Mouse (Mus musculus) megakaryocyte, embryonic 14.5 days (primary cell): ENCODE data around the gene Rad51b. TPM values are rescaled to one million over a fixed set of nuclear protein-coding genes. Genes with fewer than 3 reads are reported as not detected.

Experiments
- H3K27me3 ChIP-seq: replicated peaks from 2 replicates; pipeline ENCODE3; 2012; ENCODE audit warnings: inconsistent platforms
- H3K36me3 ChIP-seq: replicated peaks from 2 replicates; pipeline ENCODE3; 2012; ENCODE audit warnings: low read length, inconsistent platforms, mixed read lengths
- H3K4me1 ChIP-seq: 2 replicates; pipeline ENCODE4 v1.6.1; 2012; ENCODE audit warnings: inconsistent platforms
- H3K4me3 ChIP-seq: replicated peaks from 2 replicates; pipeline ENCODE3; 2012; ENCODE audit warnings: moderate library complexity, mild to moderate bottlenecking, inconsistent platforms
- H3K9me3 ChIP-seq: 2 replicates; pipeline ENCODE4 v1.6.1; 2012; ENCODE audit warnings: inconsistent platforms
- FLI1 ChIP-seq: IDR thresholded peaks from 2 replicates; pipeline ENCODE4 v1.6.1; 2012; ENCODE audit warnings: low read length, inconsistent platforms, mixed read lengths
- GATA1 ChIP-seq: IDR thresholded peaks from 3 replicates; pipeline ENCODE4 v1.6.1; 2012; ENCODE audit warnings: mixed read lengths, low read length, inconsistent platforms, borderline replicate concordance
- polyA plus RNA-seq: library from polyadenylated mRNA; stranded (reverse); fragments of >175 nt; gene quantifications from 2 replicates; pipeline ENCODE4 v1.2.3, GENCODE M21; 2012; ENCODE audit warnings: low replicate concordance; ENCODE audit not compliant: insufficient read depth

Gene Rad51b
- polyA plus RNA-seq, 1 experiment, result 0.30 TPM

- Histone ChIP-seq H3K9me3 (no peaks in the 10 kb centered on the region), H3K27me3 (no peaks in the 10 kb centered on the region), H3K4me1 (peaks cover 63% of the 10 kb centered on the region), H3K4me3 (no peak overlapping the region), H3K36me3 (no peaks in the 10 kb centered on the region)
- TF ChIP-seq FLI1 (no peak), GATA1 (no peak)
These were observed 331.2 kb downstream of the Rad51b start for GRCm38 (mm10) chr12:79628121-79628774.

- no peaks in the 10 kb centered on the region for H3K9me3 ChIP-seq
- H3K36me3 ChIP-seq, result no peaks in the 10 kb centered on the region
- peaks cover 48% of the 10 kb centered on the region for H3K4me1 ChIP-seq
- no peak for TF ChIP-seq FLI1
- TF ChIP-seq GATA1, result no peak
- H3K27me3 ChIP-seq, result no peaks in the 10 kb centered on the region
- H3K4me3 ChIP-seq, result no peak overlapping the region
These were observed 333.1 kb downstream of the Rad51b start for GRCm38 (mm10) chr12:79629945-79630850.

GRCm38 (mm10) chr12:79633458-79634106 lies 336.5 kb downstream of the Rad51b start:
- Histone ChIP-seq H3K4me1 (peaks cover 27% of the 10 kb centered on the region), H3K9me3 (no peaks in the 10 kb centered on the region), H3K27me3 (no peaks in the 10 kb centered on the region), H3K4me3 (no peak overlapping the region), H3K36me3 (no peaks in the 10 kb centered on the region)
- TF ChIP-seq FLI1, result no peak
- TF ChIP-seq GATA1, result no peak

GRCm38 (mm10) chr12:79641570-79642285 lies 344.6 kb downstream of the Rad51b start:
- Histone ChIP-seq H3K27me3 (no peaks in the 10 kb centered on the region), H3K4me1 (peaks cover 35% of the 10 kb centered on the region), H3K4me3 (no peak overlapping the region), H3K9me3 (no peaks in the 10 kb centered on the region), H3K36me3 (no peaks in the 10 kb centered on the region)
- TF ChIP-seq GATA1, result no peak
- no peak for TF ChIP-seq FLI1

- H3K36me3 ChIP-seq, result no peaks in the 10 kb centered on the region
- peaks cover 44% of the 10 kb centered on the region for H3K4me1 ChIP-seq
- H3K4me3 ChIP-seq, result no peak overlapping the region
- H3K9me3 ChIP-seq, result no peaks in the 10 kb centered on the region
- no peaks in the 10 kb centered on the region for H3K27me3 ChIP-seq
- no peak for TF ChIP-seq GATA1
- TF ChIP-seq FLI1, result no peak
These were observed 345.6 kb downstream of the Rad51b start for GRCm38 (mm10) chr12:79642715-79643114.

- no peaks in the 10 kb centered on the region for H3K36me3 ChIP-seq
- TF ChIP-seq GATA1 (no peak), FLI1 (no peak)
- H3K27me3 ChIP-seq, result no peaks in the 10 kb centered on the region
- H3K4me1 ChIP-seq, result peaks cover 38% of the 10 kb centered on the region
- no peak overlapping the region for H3K4me3 ChIP-seq
- H3K9me3 ChIP-seq, result no peaks in the 10 kb centered on the region
These were observed 348.6 kb downstream of the Rad51b start for GRCm38 (mm10) chr12:79645656-79646055.

GRCm38 (mm10) chr12:79646646-79647164 lies 349.6 kb downstream of the Rad51b start:
- H3K4me1 ChIP-seq, result peaks cover 33% of the 10 kb centered on the region
- no peaks in the 10 kb centered on the region for H3K36me3 ChIP-seq
- H3K9me3 ChIP-seq, result no peaks in the 10 kb centered on the region
- TF ChIP-seq FLI1, result no peak
- TF ChIP-seq GATA1, result no peak
- H3K27me3 ChIP-seq, result no peaks in the 10 kb centered on the region
- H3K4me3 ChIP-seq, result peak overlapping the region; percentile 64

GRCm38 (mm10) chr12:79647382-79647781 lies 350.3 kb downstream of the Rad51b start:
- Histone ChIP-seq H3K4me3 (peak overlapping the region; percentile 12), H3K36me3 (no peaks in the 10 kb centered on the region), H3K9me3 (no peaks in the 10 kb centered on the region), H3K27me3 (no peaks in the 10 kb centered on the region), H3K4me1 (peaks cover 33% of the 10 kb centered on the region)
- no peak for TF ChIP-seq GATA1
- TF ChIP-seq FLI1, result no peak

- H3K4me1 ChIP-seq, result peaks cover 35% of the 10 kb centered on the region
- no peaks in the 10 kb centered on the region for H3K9me3 ChIP-seq
- no peaks in the 10 kb centered on the region for H3K36me3 ChIP-seq
- no peaks in the 10 kb centered on the region for H3K27me3 ChIP-seq
- H3K4me3 ChIP-seq, result no peak overlapping the region
- TF ChIP-seq GATA1 (no peak), FLI1 (no peak)
These were observed 350.9 kb downstream of the Rad51b start for GRCm38 (mm10) chr12:79647976-79648375.
